Mouse (Mus musculus) thymus, adult 2 months (tissue): ENCODE data around the gene Rpl39l.

Experiments used
- CTCF ChIP-seq: fragments of 200-500 bp; IDR thresholded peaks from 2 replicates; pipeline ENCODE4 v1.5.1; 2012; ENCODE audit warnings: mild to moderate bottlenecking, control low read depth, low read length, moderate library complexity, borderline replicate concordance; ENCODE audit not compliant: control insufficient read depth, poor library complexity, insufficient read depth; ENCODE audit errors: extremely low read depth
- POLR2A ChIP-seq: fragments of 200-500 bp; IDR thresholded peaks from 2 replicates; pipeline ENCODE4 v1.6.1; 2012; ENCODE audit warnings: mild to moderate bottlenecking, low read length, control low read depth, moderate library complexity; ENCODE audit not compliant: control insufficient read depth, poor library complexity, insufficient read depth; ENCODE audit errors: extremely low read depth

GRCm38 (mm10) chr16:10127586-10127985 is 42.4 kb upstream of the Rpl39l start:
- TF ChIP-seq CTCF (no peak), POLR2A (no peak)
